Mouse (Mus musculus): Measurements from ENCODE around the gene Plb1.

DNA sequence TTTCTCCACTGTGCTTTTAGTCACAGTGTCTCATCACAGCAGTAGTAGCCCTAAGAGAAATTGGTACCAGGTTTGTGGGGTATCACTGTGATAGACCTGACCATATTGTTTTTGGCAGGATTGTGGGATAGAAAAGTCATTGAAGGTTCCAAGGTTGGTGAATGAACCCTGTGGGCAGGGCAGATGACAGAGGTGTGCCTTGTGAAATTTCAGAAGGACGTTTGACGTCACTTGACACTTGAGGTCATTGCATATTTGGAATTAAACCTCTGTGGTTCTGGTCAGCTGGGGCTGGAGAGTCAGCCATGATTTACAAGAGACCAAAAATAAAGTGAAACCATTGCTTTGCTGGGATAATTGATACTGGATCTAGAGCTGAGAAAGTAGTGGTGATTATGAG lies 50.9 kb downstream of the Plb1 start:
- no peak for TF ChIP-seq ZC3H11A (IDR thresholded peaks at IDR 0.05; ENCODE audit: borderline replicate concordance, low read depth, low read length)
- TF ChIP-seq CHD2 (IDR thresholded peaks at IDR 0.05; ENCODE audit: low read depth, low read length) = no peak
- no peak for TF ChIP-seq HCFC1 (IDR thresholded peaks at IDR 0.05; ENCODE audit: borderline replicate concordance, insufficient read depth, low read length)

Data from ES-E14 (cell line).